Mouse (Mus musculus) lung, adult 2 months (tissue): ENCODE measurements around the gene Snapc5. TPM values are rescaled to one million over a fixed set of nuclear protein-coding genes. Genes with fewer than 3 reads are reported as not detected.
"Not testable (repeated sequence)": the region's sequence is repeated elsewhere in the genome, so short reads cannot be mapped to it uniquely, and the experiment has no call there.

Source experiments
- DNase-seq: peaks from one replicate; pipeline ENCODE4 v3.0.0; 2022
- H3K4me1 ChIP-seq: fragments of 200-500 bp; 2 replicates; pipeline ENCODE4 v1.6.1; 2011; ENCODE audit warnings: low read length; ENCODE audit not compliant: control insufficient read depth, insufficient read depth
- H3K4me3 ChIP-seq: fragments of 200-500 bp; replicated peaks from 2 replicates; pipeline ENCODE3; 2011; ENCODE audit warnings: low read depth, mild to moderate bottlenecking, control low read depth, low read length; ENCODE audit errors: extremely low read depth
- CTCF ChIP-seq: fragments of 200-500 bp; IDR thresholded peaks from 2 replicates; pipeline ENCODE4 v1.5.1; 2011; ENCODE audit warnings: mild to moderate bottlenecking, low read length, control low read depth; ENCODE audit not compliant: insufficient read depth
- POLR2A ChIP-seq: fragments of 200-500 bp; IDR thresholded peaks from 2 replicates; pipeline ENCODE4 v1.6.1; 2011; ENCODE audit warnings: low read depth, mild to moderate bottlenecking, control low read depth, low read length, borderline replicate concordance; ENCODE audit errors: extremely low read depth
- WGBS: fragments of 180-500 bp; shearing (Covaris S2); methylation state at CpG from one replicate; pipeline ENCODE4 v1.1.7; 2018; 5-methylcytosine and 5-hydroxymethylcytosine counted together
- polyA plus RNA-seq: library from polyadenylated mRNA; depleted of rRNA; stranded (reverse); fragments of >200 nt; gene quantifications from 2 replicates; pipeline ENCODE4 v1.2.3, GENCODE M21; 2012

The Snapc5 gene
- polyA plus RNA-seq, 1 experiment: 11.9 TPM

DNA sequence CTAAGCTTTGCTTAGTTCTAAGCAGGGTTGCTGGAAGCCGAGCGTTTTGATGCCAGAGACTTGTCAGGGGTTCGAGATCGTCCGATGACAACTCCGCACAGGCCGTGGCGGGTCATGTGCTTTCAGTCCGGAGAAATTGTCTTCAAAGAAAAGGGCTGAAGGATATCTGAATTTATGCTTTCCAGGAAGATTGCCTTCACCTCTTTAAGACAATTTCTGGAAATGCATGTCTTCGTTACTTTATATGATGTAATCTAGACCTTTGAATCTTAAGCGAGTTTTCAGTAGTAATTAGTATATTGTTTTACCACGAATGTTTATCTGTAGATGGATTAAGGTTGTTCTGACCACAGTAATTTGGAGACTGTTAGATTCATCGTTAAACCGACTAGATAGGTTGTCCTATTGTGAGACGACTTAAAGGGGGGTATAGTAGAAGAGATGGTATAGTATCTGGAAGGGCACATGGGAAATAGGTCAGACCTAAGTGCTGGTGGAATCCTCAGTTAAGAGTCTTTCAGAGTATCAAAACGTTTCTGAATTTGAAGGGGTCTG lies 5.3 kb upstream of the Snapc5 start:
- no peak for DNase-seq
- TF ChIP-seq POLR2A: no peak
- no peak for TF ChIP-seq CTCF
- under 1% methylated on average over 16 of the region's 16 CpGs for whole genome bisulfite sequencing
- H3K4me1 ChIP-seq: peaks cover 6% of the 10 kb centered on the region
- H3K4me3 ChIP-seq: peak overlapping the region; percentile 84

DNA sequence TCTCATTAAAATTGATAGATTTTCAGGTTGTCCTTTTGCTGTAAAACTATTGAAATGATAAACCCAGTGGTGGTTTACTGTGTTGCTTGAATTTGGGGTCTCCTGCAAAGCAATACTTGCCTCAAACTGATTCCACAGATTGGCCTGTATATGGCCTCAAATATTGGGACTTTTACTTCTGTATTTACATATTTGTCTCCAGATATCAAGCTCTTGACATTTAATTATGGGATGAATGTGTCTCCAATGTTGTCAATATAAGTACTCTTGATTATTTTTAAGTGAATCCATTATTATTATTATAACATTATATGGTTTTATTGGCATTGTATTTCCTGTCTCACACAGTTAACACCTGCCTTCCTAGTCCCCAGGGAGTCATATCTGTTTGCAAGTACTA lies 4.7 kb upstream of the Snapc5 start:
- H3K4me3 ChIP-seq: no peak overlapping the region
- TF ChIP-seq CTCF (no peak), POLR2A (no peak)
- DNase-seq: no peak
- peaks cover 6% of the 10 kb centered on the region for H3K4me1 ChIP-seq

DNA sequence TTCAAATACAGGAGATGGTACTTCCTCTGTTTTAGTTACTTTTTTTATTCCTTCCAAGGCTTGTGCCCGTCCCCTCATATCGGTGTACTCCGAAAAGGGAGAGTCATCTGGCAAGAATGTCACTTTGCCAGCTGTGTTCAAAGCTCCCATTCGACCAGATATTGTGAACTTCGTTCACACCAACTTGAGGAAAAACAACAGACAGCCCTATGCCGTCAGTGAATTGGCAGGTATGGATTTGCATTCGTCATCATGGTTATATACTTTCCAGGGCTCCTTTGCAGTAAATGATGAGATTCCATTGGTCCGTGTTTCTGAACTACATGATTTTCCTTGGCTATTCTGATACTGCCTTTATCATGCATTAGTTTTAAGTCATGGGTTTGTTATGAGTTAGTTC lies 4.3 kb upstream of the Snapc5 start:
- Histone ChIP-seq H3K4me3 (no peak overlapping the region), H3K4me1 (peaks cover 7% of the 10 kb centered on the region)
- DNase-seq: no peak
- TF ChIP-seq POLR2A: no peak
- TF ChIP-seq CTCF: no peak
- WGBS: 46% methylated on average over 8 of the region's 8 CpGs

DNA sequence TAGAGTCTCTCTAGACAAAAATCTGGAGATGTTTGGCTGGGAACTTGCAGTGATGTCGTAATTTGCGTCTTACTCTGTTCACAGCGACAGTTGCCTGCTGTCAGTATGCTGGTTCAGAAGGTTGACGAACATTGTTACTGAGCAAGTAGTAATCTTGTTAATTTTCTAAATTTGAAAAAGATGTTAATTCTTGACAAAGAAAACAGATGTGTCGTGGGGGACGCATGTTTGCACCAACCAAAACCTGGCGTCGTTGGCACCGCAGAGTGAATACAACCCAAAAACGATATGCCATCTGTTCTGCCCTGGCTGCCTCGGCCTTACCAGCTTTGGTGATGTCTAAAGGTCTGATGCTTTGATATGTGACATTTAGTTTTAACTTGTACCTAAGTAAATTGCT lies 3.7 kb upstream of the Snapc5 start:
- Histone ChIP-seq H3K4me3 (no peak overlapping the region), H3K4me1 (peaks cover 11% of the 10 kb centered on the region)
- no peak for DNase-seq
- TF ChIP-seq CTCF (no peak), POLR2A (no peak)
- 80% methylated on average over 11 of the region's 11 CpGs for WGBS

DNA sequence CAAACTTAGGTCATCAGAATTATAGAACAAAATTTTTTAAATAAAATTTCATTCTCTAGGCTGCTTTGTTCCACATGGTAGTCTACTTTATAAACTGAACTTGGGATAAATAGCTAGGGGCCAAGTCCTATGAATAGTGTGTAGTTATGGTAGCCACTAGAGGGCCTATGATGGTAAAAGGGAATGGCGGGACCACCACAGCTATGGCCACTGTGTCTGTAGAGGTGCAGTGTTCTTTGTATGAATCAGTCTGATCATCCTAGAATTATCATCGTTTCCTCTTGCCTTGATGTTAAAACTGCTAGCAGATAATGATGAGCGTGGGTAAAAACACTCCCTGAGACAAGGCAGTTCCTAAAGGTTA lies 482 bp upstream of the Snapc5 start:
- TF ChIP-seq CTCF (0 out of 2 replicates have a peak, but pooled peaks have one; percentile 6), POLR2A (no peak)
- no peak for DNase-seq
- Histone ChIP-seq H3K4me1 (peaks cover 11% of the 10 kb centered on the region), H3K4me3 (peak overlapping the region; percentile 92)
- 43% methylated on average over 3 of the region's 3 CpGs for WGBS

DNA sequence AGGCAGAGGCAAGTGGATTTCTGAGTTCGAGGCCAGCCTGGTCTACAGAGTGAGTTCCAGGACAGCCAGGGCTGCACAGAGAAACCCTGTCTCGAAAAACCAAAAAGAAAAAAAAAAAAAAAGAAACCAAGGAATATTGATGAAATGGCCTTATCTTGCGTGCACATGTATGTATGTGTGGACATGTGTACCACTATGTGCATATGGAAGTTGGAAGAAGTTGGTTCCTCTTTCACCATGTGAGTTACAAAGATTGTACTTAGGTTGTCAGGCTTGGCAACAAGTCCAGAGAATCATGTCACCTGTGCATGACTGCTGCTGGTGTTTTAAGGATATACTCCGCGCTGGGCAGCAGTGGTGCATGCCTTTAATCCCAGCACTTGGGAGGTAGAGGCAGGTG lies 4.2 kb downstream of the Snapc5 start:
- 97% methylated on average over 5 of the region's 5 CpGs for WGBS

DNA sequence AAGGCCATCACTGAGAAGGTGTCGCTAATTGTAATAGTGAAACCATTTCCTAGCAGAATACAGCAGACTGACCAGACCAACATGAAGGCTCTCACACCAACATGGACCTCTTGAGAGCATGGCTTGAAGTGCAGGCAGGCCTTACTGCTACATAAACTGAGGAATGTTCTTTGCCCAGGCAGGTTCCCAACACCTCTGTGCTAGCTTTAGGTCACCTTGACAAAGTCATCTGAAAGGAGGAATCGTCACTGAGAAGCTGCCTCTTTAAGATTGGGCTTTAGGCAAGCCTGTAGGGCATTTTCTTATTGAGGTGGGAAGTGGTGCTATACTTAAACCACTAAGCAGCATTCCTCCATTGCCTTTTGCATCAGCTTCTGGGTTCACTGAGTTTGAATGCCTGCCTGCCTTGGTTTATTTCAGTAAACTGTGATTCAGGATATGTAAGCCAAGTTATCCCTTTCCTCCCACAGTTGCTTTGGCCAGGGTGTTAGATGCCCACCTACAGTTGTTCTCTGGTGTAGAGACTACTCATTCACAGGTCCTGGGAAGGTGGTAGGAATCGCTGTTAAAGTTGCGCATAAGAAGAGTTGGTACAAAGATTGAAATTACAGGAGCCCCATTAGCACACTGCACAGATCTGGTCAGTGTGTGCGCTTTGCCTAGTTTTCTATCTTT lies 5.2 kb downstream of the Snapc5 start:
- DNase-seq: no peak
- WGBS: 92% methylated on average over 5 of the region's 5 CpGs
- no peak overlapping the region for H3K4me3 ChIP-seq
- H3K4me1 ChIP-seq: peaks cover 5% of the 10 kb centered on the region
- TF ChIP-seq POLR2A: no peak
- no peak for TF ChIP-seq CTCF

More for the DNA sequence above, 4.2 kb downstream of the Snapc5 start:
- not testable (repeated sequence) for H3K4me3 ChIP-seq, DNase-seq, H3K4me1 ChIP-seq

DNA sequence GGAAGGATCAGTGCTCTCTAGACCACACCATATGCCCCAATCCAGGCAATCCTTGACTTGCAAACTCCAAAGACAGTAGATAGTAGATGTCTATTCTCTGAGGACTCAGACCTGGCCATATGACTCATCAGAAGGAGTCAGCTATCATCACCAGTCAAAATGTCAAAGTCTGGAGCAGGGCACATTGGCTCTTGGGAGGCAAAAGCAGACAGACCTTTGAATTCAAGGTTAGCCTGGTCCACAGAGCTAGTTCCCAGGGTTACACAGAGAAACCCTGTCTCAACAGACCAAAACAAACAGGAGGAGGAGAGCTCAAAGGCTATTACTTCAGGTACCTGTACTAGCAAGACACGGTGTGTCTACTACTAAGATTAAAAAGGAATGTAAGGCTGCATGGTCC lies 14.8 kb downstream of the Snapc5 start:
- no peaks in the 10 kb centered on the region for H3K4me1 ChIP-seq
- WGBS: 88% methylated on average over 1 of the region's 1 CpGs
- no peak for DNase-seq

DNA sequence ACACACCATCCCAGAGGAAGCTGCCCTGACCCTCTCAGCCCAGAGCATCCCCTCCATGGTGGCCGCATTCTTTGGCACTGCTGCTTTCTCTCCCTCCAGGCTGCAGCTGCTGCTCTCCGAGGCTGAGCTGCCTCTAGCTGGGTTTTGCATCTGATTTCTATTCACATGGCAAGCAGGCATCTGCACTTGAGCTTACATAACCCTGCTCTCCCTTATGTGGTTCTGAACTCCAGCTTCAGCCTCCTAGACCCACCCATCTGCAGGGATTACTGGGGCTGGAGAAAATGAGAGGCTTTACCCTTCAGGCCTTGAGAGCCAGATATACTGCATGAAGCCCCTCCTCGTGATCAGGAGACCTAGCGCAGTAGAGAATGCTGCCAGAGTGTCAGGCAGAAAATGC lies 16.5 kb downstream of the Snapc5 start:
- TF ChIP-seq CTCF: no peak
- no peak for TF ChIP-seq POLR2A
- WGBS: 84% methylated on average over 4 of the region's 4 CpGs
- Histone ChIP-seq H3K4me1 (no peaks in the 10 kb centered on the region), H3K4me3 (no peak overlapping the region)
- DNase-seq: no peak

More for the DNA sequence above, 14.8 kb downstream of the Snapc5 start:
- TF ChIP-seq CTCF: no peak
- no peak for TF ChIP-seq POLR2A
- H3K4me3 ChIP-seq: no peak overlapping the region

DNA sequence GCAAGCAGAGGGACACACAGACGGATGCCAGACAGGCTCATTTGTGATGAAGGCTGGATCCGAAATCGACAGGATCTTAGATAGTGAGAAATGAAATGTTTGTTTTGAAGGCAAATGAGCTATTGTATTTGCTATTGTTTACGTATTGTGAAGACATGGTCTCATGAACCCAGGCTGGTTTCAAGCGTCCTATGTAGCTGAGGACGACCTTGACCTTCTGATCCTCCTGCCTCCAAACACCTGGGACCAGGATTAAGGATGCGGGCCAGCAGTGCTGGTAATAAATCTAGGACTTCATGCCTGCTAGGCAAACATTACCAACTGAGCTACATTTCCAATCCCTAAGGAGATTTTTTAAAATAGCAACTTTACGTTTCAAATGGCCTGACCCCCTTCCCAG lies 18.4 kb downstream of the Snapc5 start:
- H3K4me3 ChIP-seq: no peak overlapping the region
- TF ChIP-seq CTCF: no peak
- TF ChIP-seq POLR2A: no peak
- no peak for DNase-seq
- H3K4me1 ChIP-seq: no peaks in the 10 kb centered on the region; the same call in 1 of the 2 replicates
- 86% methylated on average over 8 of the region's 8 CpGs for WGBS
